Mouse (Mus musculus) limb, embryonic 13.5 days (tissue): Measurements from ENCODE around the gene Sirt4. TPM values are rescaled to one million over a fixed set of nuclear protein-coding genes. Genes with fewer than 3 reads are reported as not detected.

ENCODE experiments used
- polyA plus RNA-seq: library from polyadenylated mRNA; unstranded; fragments of >200 nt; fragmentation: Nextera tagmentation; extraction: Ambion mirVana; gene quantifications from 2 replicates; pipeline ENCODE4 v1.2.1, GENCODE M21; 2015

Sirt4 gene
- polyA plus RNA-seq, 1 experiment from 2014 or later = 27.5 TPM

Other genes starting within 250 kb of the Sirt4 start
- 83.6 and 93.9 TPM in 2 replicates for gene Pop5, start 248.9 kb downstream of the Sirt4 start, polyA plus RNA-seq
- 141 and 144 TPM in 2 replicates for gene Rnf10, start 211.8 kb downstream of the Sirt4 start, polyA plus RNA-seq
- gene Coq5, start 205.1 kb downstream of the Sirt4 start, polyA plus RNA-seq = 41.8 and 43.6 TPM in 2 replicates
- 1,815 and 1,838 TPM in 2 replicates for gene Dynll1, start 183.7 kb downstream of the Sirt4 start, polyA plus RNA-seq
- 314 and 331 TPM in 2 replicates for gene Srsf9, start 157.5 kb downstream of the Sirt4 start, polyA plus RNA-seq
- gene Gatc, start 143.5 kb downstream of the Sirt4 start, polyA plus RNA-seq = 25.7 and 28.3 TPM in 2 replicates
- 58.8 and 62.1 TPM in 2 replicates for gene Triap1, start 143.5 kb downstream of the Sirt4 start, polyA plus RNA-seq
- gene Cox6a1, start 135.7 kb downstream of the Sirt4 start, polyA plus RNA-seq = 677 and 710 TPM in 2 replicates
- 18.2 and 18.4 TPM in 2 replicates for gene Msi1, start 55.1 kb downstream of the Sirt4 start, polyA plus RNA-seq
- gene Pla2g1b, start 18.5 kb downstream of the Sirt4 start, polyA plus RNA-seq = not detected in 2 replicates
- gene Pxn, start 22.0 kb upstream of the Sirt4 start, polyA plus RNA-seq = 46.9 and 54.0 TPM in 2 replicates
- gene Rplp0, start 74.7 kb upstream of the Sirt4 start, polyA plus RNA-seq = 1,446 and 1,459 TPM in 2 replicates
- 46.1 and 48.2 TPM in 2 replicates for gene Gcn1l1, start 80.5 kb upstream of the Sirt4 start, polyA plus RNA-seq
- 14.5 and 15.2 TPM in 2 replicates for gene Rab35, start 147.2 kb upstream of the Sirt4 start, polyA plus RNA-seq
- gene Bicdl1, start 246.9 kb upstream of the Sirt4 start, polyA plus RNA-seq = 11.4 and 13.2 TPM in 2 replicates